Mouse (Mus musculus) bone marrow, adult 2 months (tissue): ENCODE data around the gene Fancm.

ENCODE experiments used
- CTCF ChIP-seq: fragments of 200-500 bp; IDR thresholded peaks from 2 replicates; pipeline ENCODE4 v1.5.1; 2011; ENCODE audit warnings: low read length, control low read depth; ENCODE audit not compliant: control insufficient read depth, insufficient read depth
- POLR2A ChIP-seq: fragments of 200-500 bp; IDR thresholded peaks from 2 replicates; pipeline ENCODE4 v1.6.1; 2011; ENCODE audit warnings: low read depth, mild to moderate bottlenecking, control low read depth, low read length, borderline replicate concordance; ENCODE audit not compliant: control insufficient read depth

GRCm38 (mm10) chr12:65036190-65036870 lies 39.1 kb upstream of the Fancm start, which contains the start of gene Prpf39:
- no peak for TF ChIP-seq CTCF
- peak; percentile 80; the same call in 1 of the 2 replicates for TF ChIP-seq POLR2A
